Mouse (Mus musculus) CD8-positive naive resting alpha-beta T cell, adult 2 months (primary cell): ENCODE measurements around the gene St6galnac4.

Experiments
- DNase-seq, 2 experiments: peaks; one replicate each; pipeline ENCODE4 v3.0.0; 2022; ENCODE audit warnings: low read depth in 2 of 2, low spot score in 2 of 2

The St6galnac4 gene

DNA sequence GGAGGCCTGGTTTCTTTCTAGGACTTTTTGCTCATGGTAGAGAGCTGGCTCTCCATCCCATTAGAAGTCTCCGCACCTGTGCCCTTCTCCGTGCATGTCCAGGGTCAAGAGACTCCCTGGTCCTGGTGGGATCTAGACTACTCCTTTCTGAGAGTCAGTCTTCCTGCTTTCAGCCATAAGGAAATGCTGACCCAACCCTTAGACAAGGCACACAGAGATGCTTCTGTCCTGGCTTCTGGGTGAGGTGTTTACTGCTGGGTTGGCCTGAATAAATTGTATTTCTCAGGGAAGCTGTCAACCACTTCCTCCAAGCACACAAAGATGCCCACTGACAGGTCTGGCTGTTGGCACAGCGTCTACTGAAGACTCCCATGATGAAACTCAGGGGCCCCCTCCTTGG is 12.5 kb downstream of the St6galnac4 start, which contains the start of gene St6galnac6:
St6galnac6 (plus strand) TSS at position 301 of the 400 bp plus-strand sequence.
- no peak for DNase-seq

- peak in 1 of 2 experiments; percentile 9 for DNase-seq
Measured at GRCm38 (mm10) chr2:32601417-32602065, 14.6 kb downstream of the St6galnac4 start.

GRCm38 (mm10) chr2:32602600-32603054 is 15.7 kb downstream of the St6galnac4 start:
- peak; percentile 85 to 91 for DNase-seq

- DNase-seq = no peak
Measured at GRCm38 (mm10) chr2:32604631-32605030, 17.7 kb downstream of the St6galnac4 start.

DNA sequence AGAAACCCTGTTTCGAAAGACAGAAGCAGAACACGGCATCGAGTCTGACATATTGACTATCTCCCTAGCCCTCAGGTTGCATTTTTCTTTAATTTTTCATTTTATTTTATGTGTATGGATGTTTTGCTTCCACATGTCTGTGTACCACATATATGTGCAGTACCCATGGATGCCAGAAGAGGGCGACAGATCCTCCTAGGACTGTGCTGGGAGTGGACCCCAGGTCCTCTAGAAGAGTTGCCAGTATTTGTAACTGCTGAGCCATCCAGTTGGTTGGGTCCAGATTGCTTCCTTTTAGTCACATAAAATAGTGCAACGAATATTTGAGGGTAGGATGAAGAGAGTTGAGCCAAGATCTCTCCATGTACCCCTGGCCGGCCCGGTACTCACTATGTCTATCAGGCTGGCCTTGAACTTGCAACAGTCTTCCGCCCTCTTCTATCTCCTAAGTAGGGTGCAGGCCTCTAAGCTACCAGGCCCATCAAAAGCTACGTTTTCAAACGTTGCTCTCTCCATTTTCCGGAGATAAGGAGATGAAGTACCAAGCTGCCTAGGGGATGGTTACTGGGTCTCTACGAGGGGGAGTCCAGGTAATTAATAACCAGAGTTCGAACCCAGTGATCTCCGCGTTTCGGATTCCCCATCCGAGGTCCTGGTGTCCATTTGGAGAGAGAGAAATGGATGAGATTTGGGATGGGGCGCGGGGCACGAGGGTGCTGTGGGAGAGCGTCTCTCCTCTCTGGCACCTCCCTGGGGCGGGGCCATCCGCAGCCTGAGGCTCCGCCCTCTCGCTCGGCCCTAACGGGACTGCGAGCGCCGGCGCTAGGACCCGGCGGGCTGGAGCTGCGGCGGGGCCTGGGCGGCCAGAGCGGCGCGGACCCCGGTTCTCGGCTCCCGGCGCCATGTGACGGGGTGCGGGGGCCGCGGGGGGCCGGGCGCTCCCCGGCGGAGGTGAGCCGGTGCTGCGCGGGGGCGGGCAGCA is 19.6 kb downstream of the St6galnac4 start:
- peak in 1 of 2 experiments; percentile 38 for DNase-seq

DNA sequence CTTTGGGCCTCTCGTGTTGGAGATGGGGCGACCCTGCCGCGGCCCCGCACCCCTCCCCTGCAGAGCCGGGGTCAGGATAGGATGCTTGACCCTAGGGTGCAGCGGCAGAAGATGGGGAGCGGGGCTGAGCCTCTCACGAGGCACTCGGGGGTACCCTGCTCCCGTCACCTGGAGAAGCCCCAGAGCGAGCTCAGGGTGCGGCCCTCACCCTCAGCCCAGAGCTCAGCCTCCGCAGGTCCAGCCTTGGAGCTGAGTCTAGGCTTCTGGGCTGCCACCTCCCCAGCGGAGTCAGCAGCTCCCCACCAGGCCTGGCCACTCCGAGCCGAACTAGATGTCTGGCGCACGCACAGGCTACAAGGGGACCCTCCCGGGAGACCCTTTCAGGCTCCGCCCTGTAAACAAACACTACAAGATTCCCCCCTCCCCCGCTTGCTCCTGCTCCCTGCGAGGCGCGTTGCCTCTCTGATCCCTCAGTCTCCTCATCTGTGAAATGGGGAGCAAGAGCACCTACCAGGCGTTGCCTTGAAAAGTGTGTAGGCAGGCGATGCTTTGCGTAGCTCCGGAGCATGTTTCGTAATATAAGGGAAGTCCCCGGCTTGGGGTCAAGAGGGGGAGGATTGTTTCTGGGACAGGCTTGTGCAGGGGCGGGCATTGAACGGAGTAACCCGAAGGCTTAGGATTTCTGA is 20.5 kb downstream of the St6galnac4 start:
- DNase-seq = peak in 1 of 2 experiments; percentile 12

DNA sequence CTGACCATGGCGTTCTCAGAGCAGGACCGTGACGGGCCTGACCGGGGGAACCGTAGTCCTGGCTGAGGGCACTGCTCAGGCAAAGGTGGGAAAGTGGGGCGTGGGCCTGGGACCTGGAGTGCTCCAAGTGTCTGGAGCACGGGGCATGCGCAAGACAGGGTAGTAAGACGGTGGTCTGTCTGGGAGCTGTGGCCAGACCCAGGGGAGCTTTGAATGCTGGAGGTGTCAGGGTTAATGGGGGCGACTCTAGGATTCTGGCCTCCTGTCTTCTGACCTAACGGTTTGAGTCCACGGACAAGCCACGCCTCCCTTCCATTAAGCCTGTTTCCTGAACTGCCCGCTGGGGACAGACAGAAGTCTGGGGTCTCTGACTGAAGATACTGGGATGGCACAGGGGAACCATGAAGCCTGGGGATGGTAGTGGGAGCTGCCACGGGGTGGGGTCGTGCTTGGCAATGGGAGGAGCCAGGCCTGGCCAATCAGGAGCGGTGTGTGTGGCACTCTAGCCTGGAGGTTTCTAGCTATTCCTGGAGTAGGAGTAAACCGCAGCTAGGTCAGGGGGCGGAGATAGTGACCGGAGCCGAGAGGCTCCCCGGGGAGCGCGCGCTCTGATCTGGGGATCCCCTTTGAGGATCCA is 21.4 kb downstream of the St6galnac4 start:
- DNase-seq = no peak

DNA sequence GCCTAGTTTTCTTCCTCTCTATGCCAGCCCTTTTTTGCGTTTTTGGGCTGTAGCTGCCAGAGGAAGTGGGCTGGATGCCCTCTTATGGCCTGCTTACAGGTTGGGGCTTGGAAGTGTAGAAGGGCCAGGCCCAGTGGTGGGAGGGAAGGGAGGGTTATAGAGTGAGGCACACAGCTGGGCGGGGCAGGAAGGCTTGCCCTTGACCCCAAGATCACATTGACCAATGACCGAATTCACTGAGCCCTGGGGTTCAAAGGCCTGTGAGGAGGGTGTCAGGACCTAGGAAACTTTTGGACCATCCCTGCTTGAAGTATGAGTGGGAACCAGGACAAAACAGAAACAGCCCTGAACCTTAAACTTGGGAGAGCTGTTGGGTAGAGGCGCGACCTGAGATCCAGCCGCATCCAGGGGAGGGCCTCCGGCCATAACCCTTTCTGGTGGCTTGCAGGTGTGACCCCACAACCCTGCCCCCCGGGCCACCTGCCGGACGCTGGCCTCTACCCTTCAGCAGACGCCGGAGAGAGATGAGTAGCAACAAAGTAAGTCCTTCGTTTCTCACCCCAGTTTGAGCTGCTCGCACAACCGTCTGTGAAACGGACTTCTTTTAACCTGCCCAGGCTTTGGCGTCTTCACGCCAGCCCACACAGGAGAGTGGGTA is 22.0 kb downstream of the St6galnac4 start:
- no peak for DNase-seq

DNA sequence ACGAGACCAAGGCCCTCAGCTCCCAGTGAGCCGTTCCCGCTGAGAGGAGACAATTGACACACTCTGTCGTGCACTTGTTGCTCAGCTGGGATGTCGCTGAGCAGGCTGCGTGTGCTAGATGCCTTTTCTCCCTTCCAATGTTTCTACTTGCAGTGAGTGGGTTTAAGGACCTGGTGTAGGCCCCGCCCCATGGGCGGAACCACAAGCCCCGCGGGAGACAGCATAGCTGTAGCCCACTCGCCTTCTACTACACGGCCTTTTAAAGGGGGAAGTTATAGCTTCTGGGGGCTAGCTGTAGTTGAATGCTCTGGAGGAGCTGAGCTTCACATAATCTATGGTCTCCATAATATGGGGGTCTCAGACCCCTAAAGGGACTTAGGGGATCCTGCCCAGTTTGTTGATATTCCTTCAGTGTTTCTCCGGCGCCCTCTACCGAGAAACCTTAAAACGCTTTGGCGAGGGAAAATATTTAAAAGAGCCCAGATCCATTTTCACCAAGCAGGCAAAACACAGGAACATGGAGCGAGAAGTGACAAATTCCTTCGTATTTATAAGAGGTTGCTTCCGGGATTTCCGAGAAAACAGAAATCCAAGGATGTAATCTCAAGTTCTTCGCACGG is 23.8 kb downstream of the St6galnac4 start:
- DNase-seq = peak in 1 of 2 experiments; percentile 4

DNA sequence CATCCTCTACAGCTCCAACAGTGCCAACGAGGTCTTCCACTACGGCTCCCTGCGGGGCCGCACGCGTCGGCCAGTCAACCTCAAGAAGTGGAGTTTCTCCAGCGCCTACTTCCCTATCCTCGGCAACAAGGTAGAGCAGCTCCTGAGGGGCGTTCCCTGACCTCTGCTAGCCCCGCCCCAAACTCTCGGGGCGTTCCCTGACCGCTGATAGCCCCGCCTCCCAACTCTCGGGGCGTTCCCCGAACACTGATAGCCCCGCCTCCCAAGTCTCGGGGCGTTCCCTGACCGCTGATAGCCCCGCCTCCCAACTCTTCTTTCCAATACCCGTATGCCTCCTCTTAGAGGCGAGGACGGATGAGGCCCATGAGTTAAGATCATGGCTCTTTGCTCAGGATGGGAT is 25.4 kb downstream of the St6galnac4 start:
- DNase-seq = no peak

DNA sequence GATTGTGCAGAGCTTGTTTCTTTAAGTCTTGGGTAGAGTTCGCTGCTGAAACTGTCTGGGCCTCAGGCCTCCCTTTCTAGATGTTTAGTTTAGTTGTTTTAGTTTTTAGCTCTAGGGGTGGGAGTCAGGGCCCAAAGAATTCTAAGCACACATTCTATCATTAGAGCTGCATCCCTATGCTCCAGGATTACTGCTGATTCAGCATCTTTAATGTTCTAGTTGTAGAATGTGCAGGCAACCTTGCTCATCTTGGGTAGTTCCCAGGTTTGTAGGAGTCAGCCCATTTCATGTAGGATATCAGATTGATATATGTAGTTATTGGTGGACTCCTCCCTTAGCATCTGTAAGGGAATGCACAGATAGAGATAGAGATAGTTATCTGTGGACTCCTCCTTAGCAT is 30.2 kb downstream of the St6galnac4 start:
- DNase-seq = no peak

DNA sequence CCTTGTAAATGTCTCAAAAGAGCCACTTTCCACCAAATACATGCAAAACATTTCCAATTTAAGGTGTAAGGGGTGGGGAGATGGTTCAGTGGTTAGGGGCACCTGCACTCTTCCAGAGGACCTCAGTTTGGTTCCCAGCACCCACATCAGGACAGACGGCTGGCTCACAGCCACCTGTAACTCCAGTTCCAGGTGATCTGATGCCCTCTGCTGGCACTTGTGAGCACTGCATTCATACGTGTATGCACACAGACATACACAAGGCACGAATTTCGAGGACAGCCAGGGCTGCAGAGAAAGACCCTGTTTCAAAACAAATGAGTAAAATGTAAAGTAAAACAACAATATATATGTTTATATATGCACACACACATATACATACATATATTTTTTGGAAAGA is 30.7 kb downstream of the St6galnac4 start:
- no peak for DNase-seq

GRCm38 (mm10) chr2:32618051-32618450 is 31.2 kb downstream of the St6galnac4 start:
- no peak for DNase-seq

DNA sequence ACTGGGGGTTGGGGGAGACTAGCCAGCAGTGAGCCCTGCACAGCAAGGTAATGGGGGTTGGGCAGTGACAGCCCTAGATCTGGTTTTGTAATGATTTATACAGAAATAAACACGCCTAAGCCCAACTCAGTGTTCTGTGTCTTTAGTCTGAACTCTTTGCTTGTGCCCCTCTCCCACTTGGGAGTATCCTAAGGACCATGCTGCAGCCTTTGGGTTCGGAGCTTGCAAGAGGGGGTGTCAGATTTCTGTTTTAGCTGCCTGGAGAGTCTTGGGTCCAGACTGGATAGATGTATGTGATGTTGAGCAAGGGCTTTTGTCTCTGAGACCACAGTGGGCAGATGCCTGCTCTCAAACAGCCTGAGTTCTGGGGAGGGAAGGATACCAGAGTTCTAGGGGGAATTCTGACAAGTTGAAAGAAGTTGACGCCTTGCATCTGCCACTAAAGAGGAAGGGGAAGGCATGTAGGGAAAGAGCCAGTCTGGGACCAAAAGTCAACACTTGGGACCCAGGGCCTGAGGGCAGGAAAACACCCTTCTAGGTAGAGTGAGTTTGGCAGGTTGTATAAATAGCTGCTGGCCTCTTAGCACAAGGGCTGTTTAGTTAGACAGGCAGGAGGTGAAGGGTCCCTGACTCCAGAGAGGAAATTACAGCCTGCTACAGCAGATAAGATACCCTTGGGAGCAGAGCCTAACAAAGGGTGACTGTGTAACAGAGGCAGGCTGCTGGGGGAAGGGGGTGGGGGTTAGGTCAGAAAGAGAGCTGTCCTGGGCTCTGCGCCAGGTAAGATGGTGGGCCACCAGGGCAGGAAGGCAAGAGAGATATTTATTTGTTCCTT is 34.0 kb downstream of the St6galnac4 start:
- DNase-seq = no peak

DNA sequence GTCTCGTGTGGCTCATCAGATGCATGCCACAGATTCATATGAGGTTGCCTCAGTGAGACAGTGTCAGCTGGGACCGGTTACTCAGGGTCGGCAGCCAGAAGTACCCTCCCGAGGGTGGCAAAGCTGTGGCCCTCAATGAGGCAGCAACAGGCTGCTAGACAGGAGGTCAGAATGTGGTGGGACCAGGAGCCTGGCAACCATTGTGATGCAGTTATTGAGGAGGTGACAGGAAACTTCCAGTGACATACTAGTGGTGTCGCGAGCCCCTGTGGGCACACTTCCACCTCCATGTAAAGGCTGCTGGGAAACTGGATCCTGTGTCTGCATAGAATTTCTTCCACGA is 34.6 kb downstream of the St6galnac4 start, which contains the start of gene Ak1:
Ak1 (plus strand) TSS at position 242 of the 343 bp plus-strand sequence.
- DNase-seq = no peak

DNA sequence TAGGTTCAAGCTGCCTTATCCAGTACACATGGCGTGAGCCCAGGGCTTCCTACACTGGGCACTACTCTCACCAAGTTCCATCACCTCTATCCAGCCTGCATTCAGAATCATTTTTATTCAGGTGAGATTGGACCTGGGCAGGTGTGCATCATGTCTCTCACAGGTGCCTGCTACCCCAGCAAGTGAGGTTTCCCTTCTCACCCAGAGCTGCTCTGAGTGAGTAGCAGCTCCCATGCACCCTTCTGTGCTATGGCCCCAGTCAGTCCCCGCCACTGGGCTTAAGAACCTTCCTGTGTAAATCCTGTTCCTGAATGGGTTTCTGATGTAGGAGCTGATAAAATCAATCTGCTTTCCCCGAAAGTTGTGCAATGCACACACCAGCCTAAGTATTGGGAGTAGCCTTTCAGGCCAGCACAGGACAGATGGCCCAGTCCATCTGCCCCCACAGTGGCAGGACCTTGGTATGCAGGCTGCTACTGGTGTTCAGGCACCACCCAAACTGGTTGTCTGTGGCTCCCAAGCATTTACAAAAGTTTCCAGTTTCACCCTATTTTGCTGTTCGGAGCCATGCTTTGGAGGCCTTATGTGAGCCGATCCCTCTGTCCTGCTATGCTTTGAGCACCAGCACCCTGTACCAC is 37.3 kb downstream of the St6galnac4 start:
- DNase-seq = no peak

DNA sequence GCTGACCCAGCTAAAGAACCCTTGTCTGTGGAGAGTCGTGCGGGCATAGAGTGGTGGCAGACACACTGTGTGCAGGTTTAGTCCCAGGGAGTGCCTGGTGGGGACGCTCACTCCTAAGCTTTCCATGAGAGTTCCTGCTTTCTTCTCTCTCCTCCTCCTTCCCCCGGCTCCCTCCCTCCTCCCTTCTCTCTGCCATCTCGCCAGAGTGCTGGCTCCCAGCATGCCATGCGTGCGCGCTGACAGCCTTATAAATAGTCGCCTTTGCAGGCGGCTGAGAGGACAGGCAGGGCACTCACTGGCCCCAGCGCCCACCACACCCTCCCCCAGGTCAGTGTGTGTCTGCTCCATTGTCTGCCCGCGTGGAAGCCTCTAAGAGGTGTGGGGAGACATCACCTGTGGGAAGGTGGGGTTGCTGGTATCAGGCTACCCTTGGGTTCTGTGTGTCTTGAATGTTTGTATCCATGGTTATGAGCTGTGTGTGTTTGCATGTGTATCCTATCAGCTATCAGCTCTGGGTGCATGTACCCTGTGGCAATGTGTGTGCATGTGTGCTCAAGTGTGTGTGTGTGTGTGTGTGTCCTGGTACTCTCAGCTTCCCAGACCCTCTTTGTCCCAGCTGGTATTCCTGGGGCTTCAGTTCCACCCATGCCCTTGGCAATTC is 38.4 kb downstream of the St6galnac4 start:
- no peak for DNase-seq
